Mouse (Mus musculus): Measurements from ENCODE around the gene Trcg1. TPM values are rescaled to one million over a fixed set of nuclear protein-coding genes. Genes with fewer than 3 reads are reported as not detected.

Gene Trcg1
- polyA plus RNA-seq, 1 experiment from 2014 or later = not detected

- 77% methylated on average over 2 of the region's 2 CpGs for WGBS
- Histone ChIP-seq H3K9me3 (no peaks in the 10 kb centered on the region), H3K27me3 (no peaks in the 10 kb centered on the region), H3K36me3 (no peaks in the 10 kb centered on the region), H3K4me3 (no peak overlapping the region), H3K4me1 (no peaks in the 10 kb centered on the region), H3K27ac (no peak overlapping the region), H3K9ac (no peak overlapping the region), H3K4me2 (replicated peaks) (no peak overlapping the region)
- no peak for ATAC-seq (ENCODE audit: low FRiP score, low read depth)
These were observed 1.9 kb downstream of the Trcg1 start for GRCm38 (mm10) chr9:57238220-57238619.

- Histone ChIP-seq H3K4me3 (no peak overlapping the region), H3K27ac (no peak overlapping the region), H3K27me3 (no peaks in the 10 kb centered on the region), H3K9me3 (no peaks in the 10 kb centered on the region), H3K4me1 (no peaks in the 10 kb centered on the region), H3K9ac (no peak overlapping the region), H3K36me3 (no peaks in the 10 kb centered on the region), H3K4me2 (replicated peaks) (no peak overlapping the region)
- ATAC-seq (ENCODE audit: low FRiP score, low read depth) = no peak
- 76% methylated on average over 5 of the region's 5 CpGs for WGBS
These were observed 4.8 kb downstream of the Trcg1 start for GRCm38 (mm10) chr9:57241111-57241510.

GRCm38 (mm10) chr9:57242916-57243315 is 6.6 kb downstream of the Trcg1 start:
- WGBS = 44% methylated on average over 5 of the region's 5 CpGs
- ATAC-seq (ENCODE audit: low FRiP score, low read depth) = no peak
- no peak overlapping the region for H3K4me2 ChIP-seq (replicated peaks)

GRCm38 (mm10) chr9:57244106-57244685 is 7.8 kb downstream of the Trcg1 start:
- Histone ChIP-seq H3K27me3 (no peaks in the 10 kb centered on the region), H3K9ac (no peak overlapping the region), H3K36me3 (no peaks in the 10 kb centered on the region), H3K9me3 (no peaks in the 10 kb centered on the region), H3K27ac (no peak overlapping the region), H3K4me1 (no peaks in the 10 kb centered on the region), H3K4me3 (no peak overlapping the region), H3K4me2 (replicated peaks) (no peak overlapping the region)
- no peak for ATAC-seq (ENCODE audit: low FRiP score, low read depth)
- 35% methylated on average over 7 of the region's 7 CpGs for WGBS

More at GRCm38 (mm10) chr9:57242916-57243315, 6.6 kb downstream of the Trcg1 start:
- Histone ChIP-seq H3K9ac (no peak overlapping the region), H3K4me1 (no peaks in the 10 kb centered on the region), H3K27ac (no peak overlapping the region), H3K27me3 (no peaks in the 10 kb centered on the region), H3K36me3 (no peaks in the 10 kb centered on the region), H3K4me3 (no peak overlapping the region), H3K9me3 (no peaks in the 10 kb centered on the region)

- 87% methylated on average over 5 of the region's 5 CpGs for WGBS
- no peaks in the 10 kb centered on the region for H3K4me1 ChIP-seq
- no peaks in the 10 kb centered on the region for H3K27me3 ChIP-seq
- H3K9me3 ChIP-seq = no peaks in the 10 kb centered on the region
- H3K9ac ChIP-seq = no peak overlapping the region
- no peak overlapping the region for H3K27ac ChIP-seq
- H3K4me3 ChIP-seq = no peak overlapping the region
- no peak for ATAC-seq (ENCODE audit: low FRiP score, low read depth)
- H3K36me3 ChIP-seq = peaks cover 16% of the 10 kb centered on the region
- H3K4me2 ChIP-seq (replicated peaks) = no peak overlapping the region
These were observed 10.1 kb downstream of the Trcg1 start for GRCm38 (mm10) chr9:57246482-57246881.

GRCm38 (mm10) chr9:57247201-57247671 is 10.9 kb downstream of the Trcg1 start:
- no peak overlapping the region for H3K4me3 ChIP-seq
- ATAC-seq (ENCODE audit: low FRiP score, low read depth) = no peak
- no peaks in the 10 kb centered on the region for H3K4me1 ChIP-seq
- 59% methylated on average over 8 of the region's 8 CpGs for WGBS
- no peak overlapping the region for H3K27ac ChIP-seq
- H3K36me3 ChIP-seq = peaks cover 24% of the 10 kb centered on the region
- no peak overlapping the region for H3K9ac ChIP-seq
- H3K9me3 ChIP-seq = no peaks in the 10 kb centered on the region
- H3K4me2 ChIP-seq (replicated peaks) = no peak overlapping the region
- no peaks in the 10 kb centered on the region for H3K27me3 ChIP-seq

- Histone ChIP-seq H3K27me3 (no peaks in the 10 kb centered on the region), H3K4me1 (no peaks in the 10 kb centered on the region), H3K4me2 (replicated peaks) (no peak overlapping the region), H3K9ac (no peak overlapping the region), H3K9me3 (no peaks in the 10 kb centered on the region), H3K36me3 (peaks cover 34% of the 10 kb centered on the region), H3K27ac (no peak overlapping the region), H3K4me3 (no peak overlapping the region)
- 72% methylated on average over 7 of the region's 7 CpGs for WGBS
- ATAC-seq (ENCODE audit: low FRiP score, low read depth) = no peak
These were observed 11.9 kb downstream of the Trcg1 start for GRCm38 (mm10) chr9:57248030-57248942.

- Histone ChIP-seq H3K36me3 (peaks cover 51% of the 10 kb centered on the region), H3K4me3 (no peak overlapping the region), H3K27ac (no peak overlapping the region), H3K4me2 (replicated peaks) (no peak overlapping the region), H3K27me3 (no peaks in the 10 kb centered on the region), H3K4me1 (no peaks in the 10 kb centered on the region), H3K9me3 (no peaks in the 10 kb centered on the region), H3K9ac (no peak overlapping the region)
- 85% methylated on average over 4 of the region's 4 CpGs for WGBS
- no peak for ATAC-seq (ENCODE audit: low FRiP score, low read depth)
These were observed 13.7 kb downstream of the Trcg1 start for GRCm38 (mm10) chr9:57250026-57250425.

GRCm38 (mm10) chr9:57251139-57251538 is 14.8 kb downstream of the Trcg1 start:
- H3K36me3 ChIP-seq = peaks cover 60% of the 10 kb centered on the region
- 93% methylated on average over 2 of the region's 2 CpGs for WGBS
- no peak for ATAC-seq (ENCODE audit: low FRiP score, low read depth)

GRCm38 (mm10) chr9:57254061-57254460 is 17.7 kb downstream of the Trcg1 start:
- Histone ChIP-seq H3K4me3 (no peak overlapping the region), H3K4me2 (replicated peaks) (no peak overlapping the region), H3K27me3 (no peaks in the 10 kb centered on the region), H3K9ac (no peak overlapping the region), H3K36me3 (peaks cover 89% of the 10 kb centered on the region), H3K27ac (no peak overlapping the region), H3K9me3 (no peaks in the 10 kb centered on the region), H3K4me1 (no peaks in the 10 kb centered on the region)
- 86% methylated on average over 7 of the region's 7 CpGs for WGBS
- ATAC-seq (ENCODE audit: low FRiP score, low read depth) = no peak

More at GRCm38 (mm10) chr9:57251139-57251538, 14.8 kb downstream of the Trcg1 start:
- Histone ChIP-seq H3K9me3 (no peaks in the 10 kb centered on the region), H3K27ac (no peak overlapping the region), H3K9ac (no peak overlapping the region), H3K4me3 (no peak overlapping the region), H3K27me3 (no peaks in the 10 kb centered on the region), H3K4me1 (no peaks in the 10 kb centered on the region), H3K4me2 (replicated peaks) (no peak overlapping the region)

- WGBS = 86% methylated on average over 9 of the region's 9 CpGs
- Histone ChIP-seq H3K9me3 (no peaks in the 10 kb centered on the region), H3K4me3 (no peak overlapping the region), H3K27ac (no peak overlapping the region), H3K36me3 (peaks cover 88% of the 10 kb centered on the region), H3K4me1 (0 out of 2 replicates have a peak, but pooled peaks cover 2% of the 10 kb centered on the region), H3K9ac (no peak overlapping the region), H3K4me2 (replicated peaks) (no peak overlapping the region), H3K27me3 (no peaks in the 10 kb centered on the region)
- no peak for ATAC-seq (ENCODE audit: low FRiP score, low read depth)
These were observed 18.6 kb downstream of the Trcg1 start for GRCm38 (mm10) chr9:57254823-57255495.

- H3K27me3 ChIP-seq = no peaks in the 10 kb centered on the region
- H3K27ac ChIP-seq = no peak overlapping the region
- ATAC-seq (ENCODE audit: low FRiP score, low read depth) = no peak
- H3K9me3 ChIP-seq = no peaks in the 10 kb centered on the region
- no peak overlapping the region for H3K4me3 ChIP-seq
- H3K9ac ChIP-seq = no peak overlapping the region
- peaks cover 15% of the 10 kb centered on the region for H3K4me1 ChIP-seq
- WGBS = 95% methylated on average over 20 of the region's 20 CpGs
- H3K4me2 ChIP-seq (replicated peaks) = no peak overlapping the region
- H3K36me3 ChIP-seq = peaks cover 75% of the 10 kb centered on the region
These were observed 20.0 kb downstream of the Trcg1 start for GRCm38 (mm10) chr9:57256309-57256708.
